In genomic region chr10:127160081-127160480, GRCm38 (mm10) we compare ENCODE assay signal across 8 mouse cellular contexts.
"Had no signal": no experiment of that assay in that cellular context is flagged by ENCODE, and none has a peak within 500 bp of the region (broad histone marks: within the 10 kb centered on the region; RNA-seq: fewer than 3 reads in every experiment).

No protein-coding gene starts in this region.

- DNase-seq: kidney, postnatal 10 days; kidney, postnatal 4 days; liver, embryonic 13.5 days; lung, adult 2 months; lung, postnatal 4 days; midbrain, embryonic 14.5 days; right cerebral cortex, postnatal 4 days; thymus, postnatal 4 days had no signal
